Mouse (Mus musculus) kidney, adult 11 months (tissue): ENCODE results near the gene Gm3336.

ENCODE experiments used
- DNase-seq: peaks from one replicate; pipeline ENCODE4 v3.0.0; 2022

Gm3336 gene

DNA sequence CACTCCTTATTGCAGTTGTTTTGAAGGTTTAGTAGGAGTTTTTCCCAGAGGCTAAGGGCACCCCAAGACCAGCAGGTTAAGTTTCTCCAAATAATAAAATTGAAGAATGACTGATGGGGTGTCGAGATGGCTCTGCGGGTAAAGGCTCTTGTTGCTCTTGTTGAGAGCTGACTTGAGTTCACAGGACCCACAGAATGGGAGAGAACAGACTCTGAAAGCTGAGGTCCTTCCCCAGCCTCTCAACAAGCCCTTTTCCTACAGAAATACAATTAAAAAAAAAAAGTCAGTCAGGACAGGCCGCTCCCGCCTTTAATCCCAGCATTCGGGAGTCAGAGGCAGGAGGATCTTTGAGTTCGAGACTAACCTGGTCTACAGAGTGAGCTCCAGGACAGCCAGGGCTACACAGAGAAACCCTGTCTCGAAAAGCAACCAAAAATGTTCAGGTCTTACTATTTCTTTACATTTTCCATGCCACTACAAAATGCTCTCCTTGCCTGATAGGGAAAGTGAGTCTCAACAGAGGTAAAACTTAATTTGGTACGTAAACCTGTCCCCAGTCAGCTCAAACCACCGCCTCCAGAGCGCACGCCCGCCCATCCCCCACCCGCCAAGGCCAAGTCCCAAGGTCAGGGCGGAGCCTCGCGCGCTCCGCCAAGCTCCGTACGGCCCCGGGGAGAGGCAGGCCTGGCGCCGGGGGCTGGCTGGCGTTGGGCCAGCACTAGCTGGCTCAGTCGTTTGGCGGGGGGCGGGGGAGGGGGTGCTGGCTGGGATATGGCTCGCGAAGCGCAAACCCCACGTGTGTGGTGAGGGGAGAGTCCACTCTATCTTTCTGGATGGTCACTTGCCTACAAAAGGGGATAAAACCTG lies 22.1 kb upstream of the Gm3336 start:
- peak; percentile 73 for DNase-seq

GRCm38 (mm10) chr8:70696946-70697345 lies 21.4 kb upstream of the Gm3336 start:
- DNase-seq: no peak

- DNase-seq: no peak
Measured at GRCm38 (mm10) chr8:70697366-70698250, 20.7 kb upstream of the Gm3336 start.

DNA sequence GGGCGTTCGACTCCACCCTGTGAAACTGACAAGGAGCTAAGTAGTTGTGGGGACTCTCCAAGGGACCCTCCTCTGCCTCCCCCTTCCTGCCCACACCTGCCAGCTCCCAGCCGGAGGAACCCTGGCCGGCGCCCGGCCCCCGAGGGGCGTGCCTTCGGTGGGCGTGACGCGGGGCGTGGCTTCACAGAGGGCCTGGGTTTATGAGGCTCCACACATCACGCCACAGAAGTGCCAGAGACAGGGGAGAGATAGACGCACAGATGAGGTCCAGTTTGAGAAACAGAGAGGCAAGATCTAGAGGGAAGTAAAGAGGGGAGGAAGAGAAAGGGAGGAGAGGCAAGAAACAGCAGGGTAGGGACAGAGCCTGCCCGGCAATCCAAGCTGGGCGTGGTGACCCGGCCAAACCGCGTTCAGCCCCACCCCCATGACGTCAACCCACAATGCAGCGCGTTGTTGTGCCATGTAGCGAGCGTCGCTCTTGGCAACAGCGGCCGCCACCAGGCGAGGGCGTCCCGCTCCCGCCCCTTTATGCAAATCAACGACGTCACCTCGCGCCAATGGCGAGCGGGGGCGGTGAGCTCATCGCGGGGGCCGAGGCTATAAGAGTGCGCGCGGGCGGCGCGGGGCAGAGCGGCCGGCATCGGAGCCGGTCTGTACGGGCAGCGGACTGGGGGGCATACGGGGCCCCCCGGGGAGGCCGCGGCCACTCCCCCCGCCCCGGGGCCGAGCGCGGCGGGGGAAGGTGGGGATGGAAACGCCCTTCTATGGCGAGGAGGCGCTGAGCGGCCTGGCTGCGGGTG lies 19.8 kb upstream of the Gm3336 start, which contains the start of gene Jund:
TSS of gene Jund (plus strand) at position 640 of the 800 bp plus-strand sequence.
- peak; percentile 99 for DNase-seq

GRCm38 (mm10) chr8:70699116-70699833 lies 19.1 kb upstream of the Gm3336 start:
- DNase-seq: peak; percentile 61

- peak; percentile 82 for DNase-seq
Measured at GRCm38 (mm10) chr8:70699834-70700554, 18.3 kb upstream of the Gm3336 start.

- peak; percentile 91 for DNase-seq
Measured at GRCm38 (mm10) chr8:70700555-70700922, 17.8 kb upstream of the Gm3336 start.

DNA sequence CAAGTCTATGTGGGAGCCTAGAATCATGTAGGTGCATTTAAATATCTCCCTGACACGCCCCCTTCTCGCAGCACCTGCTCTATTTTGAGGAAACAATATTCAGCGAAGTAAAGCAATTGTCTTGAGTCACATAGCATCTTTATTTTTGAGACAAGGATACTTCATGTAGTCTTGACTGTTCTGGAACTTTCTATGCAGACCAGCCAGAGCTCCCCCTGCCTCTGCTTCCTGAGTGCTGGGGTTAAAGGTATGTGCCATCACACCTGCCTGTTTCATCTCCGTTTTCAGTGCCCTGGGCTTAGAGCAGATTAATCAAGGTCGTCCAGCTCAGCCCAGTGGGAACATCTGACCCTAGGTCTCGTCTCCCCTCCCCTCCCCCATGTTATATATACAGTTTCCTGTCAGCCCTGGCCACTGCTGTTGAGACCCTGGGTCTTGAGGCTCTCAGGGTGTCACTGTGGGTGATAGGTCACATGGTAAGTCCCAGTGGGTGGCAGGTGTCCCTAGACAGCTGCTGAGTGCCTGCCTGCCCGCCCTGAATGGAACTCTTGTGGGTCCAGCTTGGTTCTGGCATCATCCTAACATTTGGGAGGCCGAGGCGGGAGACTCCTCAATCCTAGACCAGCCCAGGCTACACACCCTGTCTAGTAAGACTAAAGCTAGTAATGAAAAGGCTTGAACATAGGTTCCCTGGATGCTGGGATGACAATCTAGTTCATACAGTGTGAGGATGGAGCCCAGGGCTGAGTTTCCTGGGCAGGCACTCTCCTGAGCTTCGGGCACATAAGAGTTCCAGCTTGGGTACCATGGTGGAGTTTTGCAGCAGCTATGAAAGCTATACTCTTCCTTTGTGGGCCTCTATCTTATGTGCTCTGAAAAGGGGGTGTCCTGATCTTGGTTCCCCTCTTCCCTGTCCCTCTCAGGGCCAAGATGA lies 17.0 kb upstream of the Gm3336 start:
- peak; percentile 40 for DNase-seq

- DNase-seq: no peak
Measured at GRCm38 (mm10) chr8:70701982-70702841, 16.1 kb upstream of the Gm3336 start.

DNA sequence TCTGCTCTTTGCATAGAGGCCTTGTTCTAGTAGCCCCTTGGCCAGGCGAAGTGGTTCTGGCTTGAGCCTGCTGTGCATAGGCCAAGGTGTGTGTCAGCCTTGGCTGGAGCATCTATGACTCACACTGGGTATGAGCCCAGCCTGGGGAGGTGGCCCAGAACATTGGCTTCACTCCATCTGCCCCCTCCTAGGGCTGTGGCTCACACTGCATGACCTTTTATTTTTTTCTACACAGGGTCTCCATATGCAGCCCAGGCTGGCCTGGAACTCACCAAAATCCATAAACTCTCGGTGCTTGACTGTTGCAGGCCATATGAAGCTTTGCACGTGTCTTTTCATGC lies 15.5 kb upstream of the Gm3336 start:
- peak; percentile 44 for DNase-seq

DNA sequence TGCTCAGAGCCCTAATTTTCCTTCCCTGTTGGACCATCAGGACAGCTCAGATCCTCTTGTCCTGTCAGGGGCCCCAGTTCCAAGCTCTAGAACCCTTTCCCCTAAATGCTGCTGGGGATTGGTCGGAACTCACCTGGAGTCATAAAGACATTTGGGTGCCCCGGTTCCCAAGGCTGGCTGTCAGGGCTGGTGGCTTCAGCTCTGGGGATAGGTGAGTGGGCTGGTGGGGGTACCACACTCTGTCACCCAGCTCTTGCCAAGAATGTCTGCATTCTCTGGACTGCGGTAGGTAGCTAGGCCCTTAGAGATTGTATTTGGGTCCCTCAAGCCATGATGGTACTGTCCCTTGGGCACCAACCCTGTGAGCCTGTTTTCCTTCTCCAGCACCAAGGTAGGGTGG lies 15.1 kb upstream of the Gm3336 start, which contains the start of gene Iqcn:
TSS of gene Iqcn (plus strand) at position 171 of the 400 bp plus-strand sequence.
- no peak for DNase-seq

GRCm38 (mm10) chr8:70708281-70708680 lies 10.1 kb upstream of the Gm3336 start:
- DNase-seq: no peak

GRCm38 (mm10) chr8:70709794-70710193 lies 8.5 kb upstream of the Gm3336 start:
- no peak for DNase-seq

- DNase-seq: no peak
Measured at GRCm38 (mm10) chr8:70710296-70710695, 8.0 kb upstream of the Gm3336 start.

GRCm38 (mm10) chr8:70711041-70711440 lies 7.3 kb upstream of the Gm3336 start:
- DNase-seq: no peak

GRCm38 (mm10) chr8:70713991-70714390 lies 4.4 kb upstream of the Gm3336 start:
- no peak for DNase-seq

- no peak for DNase-seq
Measured at GRCm38 (mm10) chr8:70715086-70715485, 3.3 kb upstream of the Gm3336 start.

GRCm38 (mm10) chr8:70716521-70717400 lies 1.6 kb upstream of the Gm3336 start:
- no peak for DNase-seq
